ENCODE assay signal across 20 mouse cellular contexts in the genomic region with DNA sequence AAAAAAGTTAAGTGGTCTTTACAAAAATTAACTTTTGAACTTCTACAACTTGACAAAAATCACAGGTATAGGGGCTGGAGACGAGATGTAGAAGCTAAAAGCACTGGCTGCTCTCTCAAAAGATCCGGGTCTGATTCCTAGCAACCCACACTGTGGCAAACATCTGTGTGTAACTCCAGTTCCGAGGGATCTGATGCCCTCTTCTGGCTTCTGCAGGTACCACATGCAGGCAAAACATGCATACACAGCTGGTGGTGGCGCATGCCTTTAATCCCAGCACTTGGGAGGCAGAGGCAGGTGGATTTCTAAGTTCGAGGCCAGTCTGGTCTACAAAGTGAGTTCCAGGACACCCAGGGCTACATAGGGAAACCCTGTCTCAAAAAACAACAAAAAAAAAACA. TPM values are rescaled to one million over a fixed set of nuclear protein-coding genes. Genes with fewer than 3 reads are reported as not detected.
DNase-seq lines count a peak whose midpoint lies in the region; ATAC-seq and TF ChIP-seq lines count a peak whose summit lies in the region.
"Had no signal": no experiment of that assay in that cellular context is flagged by ENCODE, and none has a peak within 500 bp of the region (broad histone marks: within the 10 kb centered on the region; RNA-seq: fewer than 3 reads in every experiment).

No protein-coding gene starts in this region.

- no peaks in the 10 kb centered on the region for H3K9me3 ChIP-seq in intestine, postnatal 0 days (ENCODE audit: control insufficient read depth)
- no peaks in the 10 kb centered on the region for H3K9me3 ChIP-seq in intestine, embryonic 15.5 days
- H3K9me3 ChIP-seq in liver, postnatal 0 days (ENCODE audit: low read length) = no peaks in the 10 kb centered on the region
- H3K9me3 ChIP-seq in liver, embryonic 12.5 days (replicated peaks) = no peaks in the 10 kb centered on the region
- H3K9me3 ChIP-seq: embryonic facial prominence, embryonic 13.5 days; hindbrain, embryonic 13.5 days; liver, embryonic 15.5 days had no signal

- peaks cover 34% of the 10 kb centered on the region for H3K36me3 ChIP-seq in intestine, postnatal 0 days (ENCODE audit: control insufficient read depth, insufficient read depth)
- no peaks in the 10 kb centered on the region; the same call in 1 of the 2 replicates for H3K36me3 ChIP-seq in intestine, embryonic 15.5 days
- peaks cover 11% of the 10 kb centered on the region; the same call in 1 of the 2 replicates for H3K36me3 ChIP-seq in liver, postnatal 0 days (replicated peaks; ENCODE audit: insufficient read depth, low read length)
- H3K36me3 ChIP-seq in liver, embryonic 12.5 days = peaks cover 18% of the 10 kb centered on the region; the same call in 1 of the 2 replicates
- H3K36me3 ChIP-seq: liver, embryonic 15.5 days had no signal

- H3K27ac ChIP-seq in intestine, postnatal 0 days (ENCODE audit: low read depth, low read length) = no peak overlapping the region
- H3K27ac ChIP-seq in intestine, embryonic 15.5 days = no peak overlapping the region
- H3K27ac ChIP-seq in liver, postnatal 0 days (ENCODE audit: low read depth) = no peak overlapping the region
- H3K27ac ChIP-seq in liver, embryonic 12.5 days = no peak overlapping the region
- H3K27ac ChIP-seq: embryonic facial prominence, embryonic 13.5 days; hindbrain, embryonic 13.5 days; liver, embryonic 15.5 days had no signal

- DNase-seq in liver, postnatal 0 days = no peak
- DNase-seq in A20 (ENCODE audit: low read depth, low spot score) = peak; percentile 26
- DNase-seq in ES-CJ7 (ENCODE audit: low read depth, low spot score) = peak; percentile 85
- DNase-seq in cerebellum, adult 8-10 months = no peak
- DNase-seq in urinary bladder, postnatal 4 days (ENCODE audit: low spot score in 2 of 2) = no peak
- DNase-seq: adrenal gland, postnatal 36 days; cerebellum, adult 9-11 months; gastrocnemius, postnatal 14 days; heart, postnatal 10 days; kidney, adult 11 months; layer of hippocampus, postnatal 36 days; left cerebral cortex, postnatal 4 days; midbrain, embryonic 14.5 days; retina, postnatal 1 day had no signal

- no peak overlapping the region for H3K4me2 ChIP-seq in intestine, postnatal 0 days (replicated peaks; ENCODE audit: low read depth)
- H3K4me2 ChIP-seq in intestine, embryonic 15.5 days (replicated peaks) = no peak overlapping the region
- H3K4me2 ChIP-seq in liver, postnatal 0 days (ENCODE audit: low read depth, low read length) = no peak overlapping the region
- no peak overlapping the region for H3K4me2 ChIP-seq in liver, embryonic 12.5 days
- H3K4me2 ChIP-seq: embryonic facial prominence, embryonic 13.5 days; hindbrain, embryonic 13.5 days; liver, embryonic 15.5 days had no signal

- ATAC-seq in intestine, postnatal 0 days = no peak
- ATAC-seq in intestine, embryonic 15.5 days = no peak
- no peak for ATAC-seq in liver, postnatal 0 days
- ATAC-seq in liver, embryonic 12.5 days = no peak

- 95% methylated on average over 5 of the region's 5 CpGs for WGBS in intestine, postnatal 0 days
- WGBS in intestine, embryonic 15.5 days = 88% methylated on average over 5 of the region's 5 CpGs
- 87% methylated on average over 5 of the region's 5 CpGs for WGBS in liver, postnatal 0 days (ENCODE audit: insufficient replicate concordance)
- WGBS in liver, embryonic 12.5 days (ENCODE audit: insufficient replicate concordance) = 69% methylated on average over 5 of the region's 5 CpGs

- TF ChIP-seq EP300 in liver, postnatal 0 days (IDR thresholded peaks at IDR 0.05; ENCODE audit: low read depth) = no peak

- no peaks in the 10 kb centered on the region for H3K27me3 ChIP-seq in intestine, postnatal 0 days (replicated peaks; ENCODE audit: control insufficient read depth, insufficient read depth, low read length)
- no peaks in the 10 kb centered on the region for H3K27me3 ChIP-seq in intestine, embryonic 15.5 days (replicated peaks)
- no peaks in the 10 kb centered on the region for H3K27me3 ChIP-seq in liver, postnatal 0 days (ENCODE audit: insufficient read depth, low read length)
- no peaks in the 10 kb centered on the region for H3K27me3 ChIP-seq in liver, embryonic 12.5 days (replicated peaks)
- H3K27me3 ChIP-seq: embryonic facial prominence, embryonic 13.5 days; hindbrain, embryonic 13.5 days; liver, embryonic 15.5 days had no signal

- H3K4me3 ChIP-seq in intestine, postnatal 0 days (ENCODE audit: low read depth, low read length) = no peak overlapping the region
- H3K4me3 ChIP-seq in intestine, embryonic 15.5 days (replicated peaks) = no peak overlapping the region
- no peak overlapping the region for H3K4me3 ChIP-seq in liver, postnatal 0 days (ENCODE audit: low read depth, low read length)
- H3K4me3 ChIP-seq in liver, embryonic 12.5 days = no peak overlapping the region
- H3K4me3 ChIP-seq: embryonic facial prominence, embryonic 13.5 days; hindbrain, embryonic 13.5 days; liver, embryonic 15.5 days had no signal

- TF ChIP-seq CTCF in intestine, postnatal 0 days (IDR thresholded peaks at IDR 0.05; ENCODE audit: low read depth) = peak; percentile 54
- peak; percentile 44 for TF ChIP-seq CTCF in liver, postnatal 0 days (IDR thresholded peaks at IDR 0.05; ENCODE audit: low read depth)

- H3K9ac ChIP-seq in intestine, postnatal 0 days (ENCODE audit: low read depth, low read length) = no peak overlapping the region
- no peak overlapping the region for H3K9ac ChIP-seq in intestine, embryonic 15.5 days
- no peak overlapping the region for H3K9ac ChIP-seq in liver, postnatal 0 days (replicated peaks)
- H3K9ac ChIP-seq in liver, embryonic 12.5 days = no peak overlapping the region
- H3K9ac ChIP-seq: embryonic facial prominence, embryonic 13.5 days; hindbrain, embryonic 13.5 days; liver, embryonic 15.5 days had no signal

- H3K4me1 ChIP-seq in intestine, postnatal 0 days (replicated peaks; ENCODE audit: control insufficient read depth, insufficient read depth, low read length) = no peaks in the 10 kb centered on the region
- H3K4me1 ChIP-seq in intestine, embryonic 15.5 days (replicated peaks) = no peaks in the 10 kb centered on the region
- H3K4me1 ChIP-seq in liver, postnatal 0 days (ENCODE audit: insufficient read depth) = no peaks in the 10 kb centered on the region
- no peaks in the 10 kb centered on the region for H3K4me1 ChIP-seq in liver, embryonic 12.5 days
- H3K4me1 ChIP-seq: embryonic facial prominence, embryonic 13.5 days; liver, embryonic 15.5 days had no signal

RNA-seq across cellular contexts. Expression of gene Katnb1, which starts 42.5 kb away (rescaled TPM):
- 12.7 and 14.2 TPM in 2 replicates for polyA plus RNA-seq in intestine, postnatal 0 days (2015; fragmentation: Nextera tagmentation; extraction: Ambion mirVana)
- 13.9 and 14.6 TPM in 2 replicates for polyA plus RNA-seq in intestine, embryonic 15.5 days (2015; fragmentation: Nextera tagmentation; extraction: Ambion mirVana)
- 4.7 and 5.1 TPM in 2 replicates for polyA plus RNA-seq in liver, postnatal 0 days (2015; fragmentation: Nextera tagmentation; extraction: Ambion mirVana)
- 17.8 and 18.5 TPM in 2 replicates for polyA plus RNA-seq in liver, embryonic 12.5 days (2016; fragmentation: Nextera tagmentation; extraction: Ambion mirVana)

Comparison
In these comparisons a context has a peak if more than half of its experiments do, and no peak if none do; other contexts are left out.
1. DNase-seq: peak in A20 (single experiment) and ES-CJ7 (single experiment); none in liver, postnatal 0 days (single experiment), cerebellum, adult 8-10 months (single experiment) and urinary bladder, postnatal 4 days (0 of 2).